Mouse (Mus musculus) mouse embryonic stem cell (cell line): ENCODE results near the gene Ddr2.

Experiments used
- in situ Hi-C, 2 experiments: fragments of 300-500 bp; cut with MboI; formaldehyde crosslinking; loops; 1 replicate in 1 of 2; 3 replicates in 1 of 2; pipeline ENCODE4 v1.14.3; 2019 to 2020; ENCODE audit warnings: low sequenced_read_pairs in 2 of 2, low pct_unique_long_range_greater_than_20kb in 1 of 2, mixed read lengths in 1 of 2; ENCODE audit not compliant: unreplicated experiment in 1 of 2

The Ddr2 gene

DNA sequence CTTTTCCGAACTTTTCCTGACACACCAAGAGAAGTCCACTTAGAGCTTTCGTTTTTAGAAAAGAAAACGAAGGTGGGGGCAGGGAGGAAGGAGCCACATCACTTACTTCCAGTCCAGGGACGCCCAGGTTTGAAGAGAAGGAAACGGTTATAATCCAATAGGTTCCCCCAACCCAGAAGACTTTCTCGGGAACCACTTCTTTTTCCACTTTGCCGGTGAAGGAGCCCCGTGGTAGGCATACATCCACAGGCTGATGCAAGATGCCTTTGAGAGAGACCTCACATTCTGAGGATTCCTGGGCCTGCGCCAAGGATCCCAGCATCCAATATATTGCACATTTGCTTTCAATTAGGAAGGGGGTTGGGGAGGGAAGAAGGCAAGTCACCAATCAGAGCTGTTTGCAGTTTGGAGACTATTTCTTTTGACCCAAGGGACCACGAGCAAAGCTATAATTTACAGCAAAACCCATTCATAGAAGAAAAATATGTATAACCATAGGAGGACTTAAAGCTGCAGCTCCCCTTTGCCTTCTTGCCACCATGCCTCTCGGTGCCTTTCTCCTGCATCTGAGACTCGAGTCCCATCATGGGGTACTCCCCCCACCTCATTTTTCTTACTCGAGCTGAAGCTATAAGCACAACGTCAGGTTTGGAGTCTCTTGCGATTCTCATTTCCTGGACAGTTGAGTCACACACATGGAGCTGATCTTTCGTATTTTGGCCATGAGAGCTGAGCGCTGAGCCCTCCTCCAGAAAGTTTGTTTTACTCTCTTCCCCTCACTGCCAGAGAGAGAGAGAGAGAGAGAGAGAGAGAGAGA, at the start of gene Ddr2:
Gene Ddr2 (minus strand): TSS at position 247 of the 817 bp plus-strand sequence.
- in situ Hi-C loops, result no loop called here

DNA sequence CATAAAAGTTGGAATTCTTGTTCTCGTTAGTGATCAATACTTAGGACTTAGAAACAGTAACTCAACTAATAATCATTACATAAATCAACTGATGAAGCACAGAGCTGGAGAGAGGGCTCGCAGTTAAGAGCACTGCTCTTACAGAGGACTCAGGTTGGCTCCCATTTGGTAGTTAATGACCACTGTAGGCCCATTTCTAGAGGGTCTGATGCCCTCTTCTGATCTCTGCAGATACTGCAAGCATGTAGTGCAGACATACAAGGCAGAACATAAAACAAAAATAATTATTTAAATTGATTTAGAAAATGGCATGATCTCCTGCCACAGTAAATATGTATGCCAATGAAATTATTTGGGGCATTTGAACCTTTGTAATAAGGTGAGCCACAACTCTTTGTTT, 49.1 kb upstream of the Ddr2 start:
- in situ Hi-C loops, result no loop called here

DNA sequence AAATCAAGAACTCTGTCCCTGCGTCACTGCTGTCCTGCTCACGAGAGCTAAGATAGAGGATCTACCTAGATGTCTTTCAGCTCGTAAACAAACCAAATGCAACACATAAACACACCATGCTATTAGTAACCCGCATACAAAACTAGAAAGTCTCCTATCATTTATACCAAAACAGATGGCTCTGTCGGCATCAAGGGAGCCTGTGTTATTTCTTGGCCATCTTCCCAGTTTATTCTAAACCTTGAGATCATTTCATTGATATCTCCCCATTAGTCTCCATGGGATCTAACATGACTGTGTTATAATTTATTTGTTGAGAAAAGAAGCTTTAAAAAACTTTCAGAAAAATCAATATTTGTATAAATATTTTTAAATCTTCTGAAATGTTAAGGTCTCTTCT, 45.2 kb upstream of the Ddr2 start:
- in situ Hi-C loops, result no loop called here

DNA sequence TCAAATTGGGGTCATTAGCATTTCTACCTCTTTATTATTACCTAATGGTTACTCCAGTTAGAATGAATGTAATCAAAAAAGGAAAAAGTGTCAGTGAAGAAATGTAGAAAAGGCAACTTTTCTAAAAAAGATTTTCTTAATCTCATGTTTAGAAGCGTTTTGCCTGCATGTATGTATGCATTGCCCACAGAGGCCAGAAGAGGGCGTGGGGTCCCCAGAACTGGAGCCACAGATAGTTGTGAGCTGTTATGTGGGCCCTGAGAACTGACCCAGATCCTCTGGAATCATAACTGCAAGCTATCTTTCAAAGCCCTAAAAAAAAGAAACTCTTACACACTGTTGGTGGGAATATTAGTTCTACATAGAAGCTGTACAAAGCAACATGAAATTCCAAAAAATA, 44.7 kb upstream of the Ddr2 start:
- in situ Hi-C loops, result no loop called here

DNA sequence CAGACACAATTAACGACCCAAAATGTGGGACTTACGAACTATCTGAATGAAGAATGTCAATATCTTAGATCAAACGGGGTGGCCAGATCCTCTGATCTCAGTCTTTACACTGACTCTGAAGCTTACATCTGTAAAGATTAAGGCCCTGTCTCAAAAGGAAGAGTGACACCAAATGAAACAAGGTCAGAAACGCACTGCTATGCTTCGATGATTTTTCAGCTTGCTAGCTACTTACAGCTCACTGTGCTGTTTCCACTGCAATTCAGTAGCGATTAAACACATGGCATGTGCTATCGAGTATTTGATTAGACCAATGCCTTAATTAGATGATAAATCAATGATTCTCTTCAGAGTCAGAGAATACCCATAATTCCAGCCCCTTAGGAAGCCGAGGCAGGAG, 43.4 kb upstream of the Ddr2 start:
- in situ Hi-C loops, result no loop called here

DNA sequence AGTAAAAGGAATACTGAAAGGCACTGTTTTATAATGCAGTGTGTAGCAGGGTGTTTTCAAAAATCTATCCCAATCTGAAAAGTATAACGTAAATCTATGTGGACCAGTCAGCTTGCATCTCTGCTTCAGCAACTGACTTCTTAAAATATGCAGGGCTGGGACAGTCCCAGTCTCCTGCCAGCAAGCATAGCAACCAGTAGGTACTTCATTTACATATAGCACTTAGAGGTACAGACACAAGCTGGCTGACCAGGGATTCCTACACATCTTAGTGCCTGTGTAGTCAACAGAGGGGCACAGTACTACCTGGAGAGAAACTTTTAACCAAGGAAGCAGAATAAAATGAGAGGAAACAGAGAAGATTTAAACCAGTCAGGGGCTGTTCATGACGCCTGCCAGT, 42.0 kb upstream of the Ddr2 start:
- in situ Hi-C loops, result no loop called here

DNA sequence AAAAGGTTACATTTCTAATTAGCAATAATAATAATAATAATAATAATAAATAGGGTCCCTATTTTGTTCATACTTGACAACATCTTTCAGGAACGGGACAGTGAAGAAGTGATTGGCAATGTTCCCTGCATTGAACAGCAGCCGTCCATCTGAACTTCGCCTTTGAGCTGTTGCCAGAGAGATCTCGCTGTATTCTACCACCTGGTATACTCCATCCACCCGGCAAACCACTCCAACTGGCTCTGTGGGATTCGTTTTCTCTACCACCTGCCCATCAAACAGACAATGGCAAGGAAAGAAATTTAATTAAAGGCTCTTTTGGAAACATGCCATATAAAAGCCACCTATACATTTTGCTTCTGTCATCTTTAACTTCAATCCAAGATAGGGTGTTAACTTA, 40.3 kb upstream of the Ddr2 start:
- in situ Hi-C loops, result no loop called here

DNA sequence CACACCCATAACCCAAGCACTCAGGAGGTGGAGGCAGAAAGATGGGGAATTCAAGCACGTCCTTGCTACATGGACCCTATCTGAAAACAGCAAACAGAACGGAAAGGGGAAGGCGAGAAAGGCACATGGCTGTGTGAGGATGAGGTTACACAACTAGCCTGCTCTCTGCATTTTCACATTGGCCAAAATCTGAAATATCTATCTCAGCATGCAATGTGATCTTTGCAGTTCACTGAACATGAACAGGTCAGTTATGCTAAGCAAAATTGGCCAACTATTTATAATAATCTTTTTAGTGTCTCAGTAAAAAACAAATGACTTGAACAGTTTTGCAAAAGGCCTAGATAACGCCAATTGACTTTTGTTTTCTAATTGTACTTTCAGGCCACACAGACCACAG, 39.2 kb upstream of the Ddr2 start:
- in situ Hi-C loops, result no loop called here

DNA sequence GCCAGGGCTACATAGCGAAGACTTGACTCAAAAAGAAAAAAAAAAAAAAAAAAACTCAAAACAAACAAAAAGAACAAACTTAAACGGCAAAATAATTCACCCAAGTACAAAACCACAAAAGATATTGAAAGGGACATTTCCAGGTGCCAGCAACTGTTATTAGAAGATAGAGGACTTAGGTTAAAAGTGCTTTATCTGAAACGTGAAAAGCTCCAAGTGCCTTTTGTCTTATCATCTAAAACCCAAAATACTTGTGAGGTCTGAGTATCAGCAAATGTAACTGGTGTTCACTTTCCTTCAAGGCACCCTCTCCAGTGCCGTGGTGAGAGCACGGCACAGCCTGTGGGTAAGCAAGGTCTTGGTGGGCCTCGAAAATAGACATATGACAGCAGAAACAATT, 38.0 kb upstream of the Ddr2 start:
- in situ Hi-C loops, result no loop called here

DNA sequence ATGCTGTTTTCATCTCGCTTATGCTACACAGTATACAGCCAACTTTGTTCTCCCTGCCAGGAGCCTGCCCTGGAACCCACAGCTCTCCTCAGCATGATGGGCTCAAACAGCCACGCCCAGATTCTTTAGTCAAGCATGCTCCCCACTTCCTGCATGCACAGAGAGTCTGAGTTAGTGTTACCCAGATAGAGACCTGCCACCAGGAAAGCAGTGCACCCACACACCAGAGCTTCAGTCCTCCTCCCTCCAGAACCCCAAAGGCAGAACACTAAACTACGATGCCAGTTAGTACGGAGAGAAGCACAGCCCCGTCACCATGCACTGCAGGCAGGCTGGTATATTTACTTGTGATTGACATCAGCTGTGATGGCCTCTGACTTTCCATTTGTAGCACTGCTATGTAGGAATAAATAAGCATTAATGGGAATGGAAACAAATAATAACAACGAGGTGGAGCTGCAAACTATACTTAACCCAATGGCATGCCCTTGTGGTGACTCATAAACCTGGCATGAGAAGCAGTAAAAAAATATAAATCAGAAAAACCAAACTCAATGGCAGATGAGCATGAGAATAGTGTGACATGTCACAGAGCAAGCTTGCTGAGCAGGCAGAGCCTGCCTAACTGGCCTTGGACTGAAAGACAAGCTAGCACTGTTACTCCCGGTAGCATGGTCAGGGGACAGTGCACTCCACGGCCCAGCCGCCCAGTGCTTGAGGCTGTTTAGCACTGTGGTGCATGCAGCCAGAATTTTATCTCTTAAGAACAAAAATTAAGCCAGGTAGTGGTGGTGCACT, 37.3 kb upstream of the Ddr2 start:
- in situ Hi-C loops, result no loop called here

DNA sequence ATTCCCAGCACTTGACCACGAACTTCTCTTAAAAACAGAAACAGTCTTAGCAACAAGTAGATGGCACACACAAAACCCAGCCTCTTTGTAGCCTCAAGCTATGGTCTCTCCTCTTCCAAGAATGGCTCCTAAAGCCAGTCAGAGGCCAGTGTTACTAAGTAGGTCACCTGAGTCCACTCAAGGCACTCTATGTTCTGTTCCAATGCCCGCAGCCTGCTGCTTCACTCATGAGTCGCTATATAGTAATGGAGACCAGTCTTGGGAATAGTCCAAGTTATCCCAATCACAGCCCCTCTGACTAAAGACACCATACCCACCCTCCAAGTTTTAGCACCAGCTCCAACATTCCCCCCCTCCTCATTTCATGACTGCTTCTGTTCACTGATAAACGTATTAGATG, 35.0 kb upstream of the Ddr2 start:
- in situ Hi-C loops, result no loop called here

DNA sequence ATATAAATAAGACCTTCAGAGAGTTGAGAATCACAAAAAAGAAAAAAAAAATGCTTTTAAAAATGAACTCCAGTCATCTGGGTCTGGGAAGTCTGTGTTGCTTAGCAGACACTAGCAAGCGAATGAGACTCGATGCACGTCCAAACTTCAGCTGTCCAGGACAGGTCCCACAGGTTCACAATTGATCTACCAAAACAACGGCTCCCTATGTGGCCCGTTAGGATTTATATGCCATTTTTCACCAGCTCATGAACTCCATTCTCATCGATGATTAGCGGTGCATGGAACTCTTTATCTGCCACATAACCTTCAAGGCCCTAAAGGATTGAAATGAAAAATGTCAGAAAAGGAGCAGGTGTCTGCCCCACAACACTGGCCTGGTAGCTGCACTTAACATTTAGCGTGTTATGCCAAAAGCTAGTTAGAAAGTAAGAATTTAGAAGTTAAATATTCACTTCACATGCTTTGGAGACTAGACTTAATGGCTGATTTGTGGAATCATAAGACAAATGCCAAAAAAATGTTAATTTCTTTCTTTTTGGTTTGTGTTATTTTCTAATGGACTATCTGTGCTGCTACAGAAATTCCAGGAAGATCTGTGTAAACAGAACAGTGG, 31.8 kb upstream of the Ddr2 start:
- in situ Hi-C loops, result loop anchor here in 1 of 2 experiments (5.0 kb wide), 1 partner anchor 190 kb away; no protein-coding TSS in a partner anchor

DNA sequence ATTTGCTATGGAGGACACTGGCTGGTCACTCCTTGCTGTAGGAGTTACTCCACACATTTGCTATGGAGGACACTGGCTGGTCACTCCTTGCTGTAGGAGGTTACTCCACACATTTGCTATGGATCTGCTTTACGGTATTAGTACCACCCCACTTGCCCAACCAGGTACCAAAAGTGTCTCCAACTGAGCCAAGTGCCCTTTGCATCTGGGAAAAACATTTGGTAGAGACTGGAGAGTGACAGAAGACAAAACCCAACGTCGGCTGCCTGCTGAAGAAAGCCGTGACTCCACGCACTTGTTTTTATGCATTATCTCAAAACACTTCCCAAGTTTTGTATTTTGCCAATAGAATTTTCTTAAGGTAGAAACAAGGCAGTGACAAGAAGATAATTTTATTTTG, 31.1 kb upstream of the Ddr2 start:
- in situ Hi-C loops, result loop anchor here in 1 of 2 experiments (5.0 kb wide), 1 partner anchor 189 kb away; no protein-coding TSS in a partner anchor

DNA sequence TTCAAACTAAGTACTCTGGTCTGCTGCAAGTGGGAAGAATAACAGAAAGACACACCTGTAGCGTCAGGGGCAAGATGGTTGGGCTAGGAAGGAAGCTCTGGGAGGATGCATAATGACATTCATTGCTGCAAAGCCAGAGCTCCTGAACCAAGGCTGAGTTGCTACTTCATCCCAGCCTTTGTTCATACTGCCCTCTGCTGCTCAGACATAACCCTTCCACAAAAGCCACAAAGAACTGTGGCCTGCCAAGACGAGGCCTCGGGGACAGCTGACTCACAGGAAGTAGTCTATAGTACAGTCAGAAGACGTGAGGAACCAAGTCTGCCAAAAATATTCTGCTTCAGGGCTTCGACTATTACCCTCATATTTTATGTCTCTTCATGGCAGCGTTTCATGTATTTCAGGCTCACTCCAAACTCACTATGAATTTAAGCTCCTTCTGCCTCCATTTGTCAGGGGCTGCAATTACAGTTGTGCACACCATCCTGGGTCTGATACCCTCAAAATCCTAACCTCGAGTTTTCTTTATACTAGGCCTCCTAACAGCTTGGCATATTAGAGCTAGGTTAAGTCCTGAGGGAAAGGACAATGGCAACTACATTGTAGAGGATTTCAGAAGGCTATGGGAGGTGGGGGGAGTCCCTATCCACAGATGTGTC, 25.9 kb upstream of the Ddr2 start:
- in situ Hi-C loops, result loop anchor here in 1 of 2 experiments (10.0 kb wide), 1 partner anchor 182 kb away; no protein-coding TSS in a partner anchor

DNA sequence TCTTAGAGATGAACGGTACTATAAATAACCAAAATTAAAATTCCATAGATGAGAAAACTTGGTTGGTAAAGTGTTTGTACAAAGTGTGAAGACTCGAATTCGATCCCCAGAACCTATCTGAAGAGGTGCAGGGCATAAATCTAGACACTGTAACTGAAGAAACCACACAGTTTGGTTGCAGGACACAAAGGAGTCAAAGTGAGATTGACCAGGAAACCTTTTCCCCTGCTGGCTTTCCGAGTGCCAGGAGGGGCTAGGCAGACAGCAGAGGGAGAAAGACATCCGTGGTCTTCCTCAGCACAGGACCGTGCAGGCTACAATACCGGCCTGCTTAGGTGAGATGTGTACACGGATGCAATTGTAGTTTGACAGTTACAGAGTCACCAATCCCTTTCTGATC, 23.7 kb upstream of the Ddr2 start:
- in situ Hi-C loops, result loop anchor here in 1 of 2 experiments (10.0 kb wide), 1 partner anchor 179 kb away; no protein-coding TSS in a partner anchor

DNA sequence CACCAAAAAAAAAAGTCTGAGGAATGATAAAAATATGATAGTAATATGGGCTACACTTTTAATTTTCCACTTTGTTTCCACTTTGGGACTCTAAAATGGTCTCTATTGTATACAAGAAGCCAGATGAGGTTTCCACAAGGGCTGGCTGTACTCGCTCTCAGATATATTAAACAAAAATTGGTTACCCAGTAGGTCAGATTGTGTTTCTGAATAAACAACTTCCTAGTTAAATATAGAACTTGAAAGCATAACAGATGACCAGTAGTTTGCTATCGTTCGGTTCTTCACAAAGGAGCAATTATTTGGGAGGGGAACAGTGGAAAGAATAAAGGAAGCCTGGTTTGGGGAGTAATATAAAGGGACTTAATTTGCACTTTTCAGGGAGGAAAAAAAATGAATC, 20.4 kb upstream of the Ddr2 start:
- in situ Hi-C loops, result loop anchor here in 1 of 2 experiments (10.0 kb wide), 1 partner anchor 176 kb away; no protein-coding TSS in a partner anchor

DNA sequence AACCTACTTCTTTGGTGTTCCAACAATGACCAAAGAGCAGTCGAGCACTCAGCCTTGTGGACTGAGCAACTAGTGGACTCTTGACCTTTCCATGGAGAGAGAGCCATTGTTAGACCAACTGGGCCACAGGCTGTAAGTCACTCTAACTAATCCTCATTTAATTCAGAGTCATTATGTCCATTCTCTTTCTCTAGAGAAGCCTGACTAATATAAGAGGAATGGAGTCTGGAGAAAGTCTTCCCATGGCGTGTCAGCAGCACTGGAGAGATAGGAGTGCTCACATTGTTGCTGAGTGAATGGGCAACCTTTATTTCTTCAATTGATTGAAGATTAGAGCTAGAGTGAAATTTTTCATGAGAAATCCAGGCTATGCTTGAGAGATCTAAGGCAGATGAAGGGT, 14.1 kb upstream of the Ddr2 start:
- in situ Hi-C loops, result no loop called here

DNA sequence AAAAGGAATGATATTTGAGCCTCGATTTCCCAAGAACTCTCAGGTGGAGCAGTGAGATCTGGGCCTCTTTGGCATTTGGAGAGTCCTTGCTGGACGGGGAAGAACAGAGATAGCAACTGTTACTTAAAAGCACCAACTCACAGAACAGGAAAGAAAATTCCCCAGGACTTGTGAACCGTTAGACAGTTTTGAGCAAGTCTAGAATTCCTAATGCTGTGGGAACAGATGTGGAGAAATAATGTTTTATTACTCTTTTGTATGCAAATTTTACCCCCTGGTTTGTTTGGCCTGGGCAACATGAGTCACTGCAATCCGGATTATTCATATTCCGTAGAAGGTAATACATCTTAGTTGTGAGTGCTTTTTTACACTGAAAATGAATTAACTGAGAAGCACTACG, 3.1 kb upstream of the Ddr2 start:
- in situ Hi-C loops, result no loop called here

DNA sequence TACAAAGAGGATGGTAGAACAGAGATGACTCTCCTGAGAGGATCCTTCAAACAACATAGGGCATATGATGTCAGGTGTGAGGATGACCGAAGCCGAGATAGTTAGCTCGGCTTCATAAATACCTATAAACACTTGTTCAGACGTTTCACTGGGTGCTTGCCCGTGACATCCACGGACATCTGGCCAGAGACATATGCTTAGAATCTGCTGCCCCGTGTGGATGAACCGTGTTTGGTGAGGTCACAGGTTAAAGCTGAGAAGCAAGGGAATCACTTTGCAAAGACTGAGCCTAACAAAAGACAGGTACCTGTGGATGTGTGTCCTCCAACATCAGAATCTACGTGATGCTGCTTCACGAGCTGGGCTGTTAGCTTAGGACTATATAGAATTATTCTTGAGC, 1.7 kb upstream of the Ddr2 start:
- in situ Hi-C loops, result no loop called here
